Mouse (Mus musculus) hindbrain, embryonic 13.5 days (tissue): Measurements from ENCODE around the gene Lyg2. TPM values are rescaled to one million over a fixed set of nuclear protein-coding genes. Genes with fewer than 3 reads are reported as not detected.

Experiments used
- polyA plus RNA-seq: library from polyadenylated mRNA; unstranded; fragments of >200 nt; fragmentation: Nextera tagmentation; extraction: Ambion mirVana; gene quantifications from 2 replicates; pipeline ENCODE4 v1.2.1, GENCODE M21; 2015

The Lyg2 gene
- polyA plus RNA-seq, 1 experiment from 2014 or later: not detected

Other genes with a start within 250 kb of the Lyg2 start
- 1.6 and 1.7 TPM in 2 replicates for gene 2010300C02Rik, start 196.4 kb downstream of the Lyg2 start, polyA plus RNA-seq
- gene Tsga10, start 50.1 kb downstream of the Lyg2 start, polyA plus RNA-seq: 21.5 and 22.3 TPM in 2 replicates
- gene Lipt1, start 44.8 kb downstream of the Lyg2 start, polyA plus RNA-seq: 6.5 and 7.6 TPM in 2 replicates
- gene Mitd1, start 26.1 kb downstream of the Lyg2 start, polyA plus RNA-seq: 18.3 and 19.3 TPM in 2 replicates
- 247 and 255 TPM in 2 replicates for gene Mrpl30, start 26.0 kb downstream of the Lyg2 start, polyA plus RNA-seq
- not detected in 2 replicates for gene Lyg1, start 41.3 kb upstream of the Lyg2 start, polyA plus RNA-seq
- 166 and 180 TPM in 2 replicates for gene Txndc9, start 81.4 kb upstream of the Lyg2 start, polyA plus RNA-seq
- 27.9 and 28.4 TPM in 2 replicates for gene Eif5b, start 81.5 kb upstream of the Lyg2 start, polyA plus RNA-seq
- gene Rev1, start 213.3 kb upstream of the Lyg2 start, polyA plus RNA-seq: 38.9 and 43.5 TPM in 2 replicates